Mouse (Mus musculus) hindbrain, embryonic 12.5 days (tissue): Measurements from ENCODE around the gene Pnpla7. TPM values are rescaled to one million over a fixed set of nuclear protein-coding genes. Genes with fewer than 3 reads are reported as not detected.
A peak's percentile ranks its signal among the peaks of the same experiment; 100 is the strongest.
"Not testable (repeated sequence)": the region's sequence is repeated elsewhere in the genome, so short reads cannot be mapped to it uniquely, and the experiment has no call there.

ENCODE experiments used
- ATAC-seq: fragments of 200-750 bp; cut with Nextera tagmentation; 2 replicates; pipeline ENCODE4 v1.8.0; 2017; ENCODE audit warnings: moderate TSS enrichment; ENCODE audit not compliant: low FRiP score
- H3K27ac ChIP-seq: fragments of 300-500 bp; sonication (generic); 2 replicates; pipeline ENCODE4 v1.5.1; 2016; ENCODE audit warnings: mild to moderate bottlenecking
- H3K27me3 ChIP-seq: fragments of 300-500 bp; sonication (generic); 2 replicates; pipeline ENCODE4 v1.6.1; 2016; ENCODE audit warnings: mild to moderate bottlenecking
- H3K36me3 ChIP-seq: fragments of 300-500 bp; sonication (generic); 2 replicates; pipeline ENCODE4 v1.6.1; 2016; ENCODE audit warnings: mild to moderate bottlenecking
- H3K4me1 ChIP-seq: fragments of 300-500 bp; sonication (generic); 2 replicates; pipeline ENCODE4 v1.6.1; 2016
- H3K4me2 ChIP-seq: fragments of 300-500 bp; sonication (generic); replicated peaks from 2 replicates; pipeline ENCODE4 v1.6.1; 2016; ENCODE audit warnings: mild to moderate bottlenecking
- H3K4me3 ChIP-seq: fragments of 300-500 bp; sonication (generic); 2 replicates; pipeline ENCODE4 v1.5.1; 2016; ENCODE audit warnings: mild to moderate bottlenecking
- H3K9ac ChIP-seq: fragments of 300-500 bp; sonication (generic); 2 replicates; pipeline ENCODE4 v1.6.1; 2016; ENCODE audit warnings: mild to moderate bottlenecking, moderate library complexity
- H3K9me3 ChIP-seq: fragments of 300-500 bp; sonication (generic); replicated peaks from 2 replicates; pipeline ENCODE4 v1.6.1; 2016; ENCODE audit warnings: mild to moderate bottlenecking
- WGBS: fragments of 180-500 bp; shearing (Covaris S2); methylation state at CpG from one replicate; pipeline ENCODE4 v1.1.7; 2016; 5-methylcytosine and 5-hydroxymethylcytosine counted together
- polyA plus RNA-seq: library from polyadenylated mRNA; unstranded; fragments of >200 nt; fragmentation: Nextera tagmentation; extraction: Ambion mirVana; gene quantifications from 2 replicates; pipeline ENCODE4 v1.2.1, GENCODE M21; 2016

Gene Pnpla7
- 3.8 and 5.0 TPM in 2 replicates for polyA plus RNA-seq

DNA sequence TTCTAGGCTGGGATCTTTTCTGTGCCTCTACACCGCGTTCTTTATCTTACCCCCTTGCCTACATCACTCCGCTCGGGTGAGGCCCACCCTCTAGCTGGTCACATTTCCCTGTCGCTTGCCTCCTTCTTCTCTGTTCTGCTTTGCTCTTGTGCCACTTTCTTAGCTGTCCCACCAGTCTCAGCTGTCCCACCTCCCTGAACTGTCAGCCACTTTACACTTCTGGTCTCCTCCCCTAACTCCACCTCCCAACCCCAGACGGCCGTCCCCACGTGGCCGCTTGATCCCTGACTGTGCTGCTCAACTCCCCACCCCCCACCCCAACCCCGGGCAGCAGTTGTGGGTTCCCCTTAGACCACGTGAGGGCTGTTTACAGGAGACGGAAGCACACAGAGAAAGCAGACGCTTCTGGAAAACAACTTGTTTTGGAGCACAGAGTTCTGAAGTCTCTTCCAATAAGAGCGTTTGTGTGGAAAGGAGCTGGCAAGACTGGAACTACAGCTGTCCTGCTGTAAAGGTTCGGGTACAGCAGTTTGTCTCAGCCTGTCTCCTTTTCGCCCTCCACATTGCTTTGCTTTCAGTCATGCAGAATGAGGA, at the start of gene Pnpla7:
Gene Pnpla7 (plus strand): TSS at position 330 of the 594 bp plus-strand sequence.
- Histone ChIP-seq H3K4me2 (peak within 1 kb of the TSS; percentile 93), H3K27me3 (no peaks in the 10 kb centered on the region), H3K4me3 (peak within 1 kb of the TSS; percentile 71), H3K36me3 (peaks cover 18% of the 10 kb centered on the region), H3K9me3 (no peaks in the 10 kb centered on the region), H3K9ac (peak within 1 kb of the TSS; percentile 69), H3K27ac (peak within 1 kb of the TSS; percentile 91), H3K4me1 (peaks cover 20% of the 10 kb centered on the region)
- under 1% methylated on average over 16 of the region's 16 CpGs for WGBS
- ATAC-seq = peak; percentile 18

GRCm38 (mm10) chr2:24926345-24926964, 49.4 kb upstream of the Pnpla7 start:
- Histone ChIP-seq H3K4me3 (no peak overlapping the region), H3K9me3 (no peaks in the 10 kb centered on the region)
- WGBS = 84% methylated on average over 9 of the region's 9 CpGs

DNA sequence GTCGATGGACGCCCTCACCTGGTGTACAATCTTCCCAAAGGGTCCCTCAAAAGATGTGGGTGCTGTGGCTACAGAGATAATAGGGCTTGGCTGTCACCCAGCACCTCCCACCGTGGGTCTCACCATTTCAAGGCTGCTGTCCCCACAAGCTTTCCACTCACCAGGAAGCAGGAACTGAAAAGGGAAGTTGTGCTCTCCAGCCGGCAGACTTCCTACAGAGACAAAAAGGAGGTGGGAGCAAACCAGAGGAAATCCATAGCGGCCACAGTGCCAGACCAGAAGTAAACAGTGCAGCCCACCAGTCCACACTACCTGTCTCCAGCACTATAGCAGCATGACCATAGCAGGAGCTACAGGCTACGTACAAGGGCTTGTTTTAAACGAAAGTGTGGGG, 48.9 kb upstream of the Pnpla7 start:
- Histone ChIP-seq H3K4me1 (no peaks in the 10 kb centered on the region), H3K27ac (no peak overlapping the region), H3K4me2 (no peak overlapping the region), H3K9ac (0 out of 2 replicates have a peak overlapping the region, but pooled peaks have one; percentile 13), H3K36me3 (peaks cover 3% of the 10 kb centered on the region; the same call in 1 of the 2 replicates), H3K4me3 (no peak overlapping the region), H3K9me3 (no peaks in the 10 kb centered on the region), H3K27me3 (no peaks in the 10 kb centered on the region)
- ATAC-seq = no peak
- 74% methylated on average over 7 of the region's 7 CpGs for WGBS

More at GRCm38 (mm10) chr2:24926345-24926964, 49.4 kb upstream of the Pnpla7 start:
- peaks cover 3% of the 10 kb centered on the region; the same call in 1 of the 2 replicates for H3K36me3 ChIP-seq
- no peaks in the 10 kb centered on the region for H3K4me1 ChIP-seq
- ATAC-seq = no peak
- no peak overlapping the region for H3K27ac ChIP-seq
- H3K9ac ChIP-seq = no peak overlapping the region
- H3K4me2 ChIP-seq = no peak overlapping the region
- H3K27me3 ChIP-seq = no peaks in the 10 kb centered on the region

DNA sequence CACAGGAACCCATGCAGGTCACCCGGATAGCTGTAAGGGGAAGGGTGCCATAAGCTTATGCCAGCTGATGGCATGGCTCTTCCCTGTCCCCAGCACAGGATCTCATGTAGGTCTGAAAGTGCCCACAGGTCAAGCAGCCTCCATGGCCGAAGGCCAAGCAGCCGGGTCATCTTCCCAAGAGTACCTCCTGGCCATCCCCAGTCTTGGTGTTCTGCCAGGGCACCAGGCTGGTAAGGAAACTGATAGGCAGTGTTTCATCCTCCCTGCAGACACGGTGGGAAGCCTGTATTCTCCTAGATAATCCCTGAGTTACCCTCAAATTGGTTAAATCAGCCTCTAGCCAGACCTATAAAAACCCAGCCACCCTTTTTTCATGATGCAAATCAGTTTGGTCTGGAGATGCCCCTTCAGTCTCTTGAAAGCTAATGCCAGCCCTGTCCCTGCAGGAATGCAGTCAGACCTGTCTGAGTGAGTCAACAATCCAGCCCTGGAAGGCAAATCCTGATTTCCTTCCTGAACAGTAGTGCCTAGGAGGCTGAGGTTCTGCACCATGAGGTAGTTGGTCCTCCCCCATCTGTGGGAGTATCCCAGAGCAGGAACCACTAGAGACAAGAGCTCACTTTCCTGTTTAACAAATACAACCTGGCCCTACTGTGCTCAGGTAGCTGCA, 47.9 kb upstream of the Pnpla7 start:
- Histone ChIP-seq H3K27me3 (no peaks in the 10 kb centered on the region), H3K4me1 (no peaks in the 10 kb centered on the region), H3K4me3 (no peak overlapping the region), H3K9me3 (no peaks in the 10 kb centered on the region), H3K9ac (no peak overlapping the region), H3K4me2 (no peak overlapping the region), H3K36me3 (peaks cover 3% of the 10 kb centered on the region; the same call in 1 of the 2 replicates), H3K27ac (no peak overlapping the region)
- no peak for ATAC-seq
- 67% methylated on average over 4 of the region's 4 CpGs for WGBS

DNA sequence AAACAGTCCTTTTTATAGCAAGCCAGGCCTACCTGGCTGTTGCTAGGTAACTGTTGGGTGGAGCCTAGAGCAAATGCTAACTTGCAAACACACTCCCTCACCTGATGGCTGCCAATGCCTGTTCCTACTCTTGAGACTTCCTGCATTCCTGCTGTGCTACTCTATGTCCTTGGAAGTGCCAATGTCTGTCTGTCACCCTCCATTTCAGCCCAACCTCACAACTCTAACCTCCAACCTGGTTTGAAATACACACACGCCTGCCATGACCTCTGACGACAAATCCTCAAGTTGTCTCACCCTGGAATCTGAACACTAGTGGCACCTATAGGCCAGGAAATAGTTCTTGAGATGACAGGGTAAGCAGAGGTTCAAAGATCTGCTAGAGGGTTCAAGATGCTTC, 46.7 kb upstream of the Pnpla7 start:
- no peak overlapping the region for H3K4me3 ChIP-seq
- H3K27ac ChIP-seq = no peak overlapping the region
- no peaks in the 10 kb centered on the region for H3K9me3 ChIP-seq
- WGBS = 68% methylated on average over 2 of the region's 2 CpGs
- peaks cover 3% of the 10 kb centered on the region; the same call in 1 of the 2 replicates for H3K36me3 ChIP-seq
- peaks cover 4% of the 10 kb centered on the region; the same call in 1 of the 2 replicates for H3K27me3 ChIP-seq
- H3K4me1 ChIP-seq = peaks cover under 1% of the 10 kb centered on the region
- ATAC-seq = no peak
- H3K9ac ChIP-seq = no peak overlapping the region
- H3K4me2 ChIP-seq = no peak overlapping the region

- H3K27me3 ChIP-seq = peaks cover 9% of the 10 kb centered on the region; the same call in 1 of the 2 replicates
- 88% methylated on average over 5 of the region's 5 CpGs for WGBS
- H3K9ac ChIP-seq = no peak overlapping the region
- peaks cover 5% of the 10 kb centered on the region for H3K4me1 ChIP-seq
- ATAC-seq = no peak
- H3K4me2 ChIP-seq = no peak overlapping the region
- H3K9me3 ChIP-seq = no peaks in the 10 kb centered on the region
- no peak overlapping the region for H3K4me3 ChIP-seq
- H3K27ac ChIP-seq = no peak overlapping the region
- H3K36me3 ChIP-seq = peaks cover 3% of the 10 kb centered on the region; the same call in 1 of the 2 replicates
These were observed 46.2 kb upstream of the Pnpla7 start for GRCm38 (mm10) chr2:24929593-24929992.

DNA sequence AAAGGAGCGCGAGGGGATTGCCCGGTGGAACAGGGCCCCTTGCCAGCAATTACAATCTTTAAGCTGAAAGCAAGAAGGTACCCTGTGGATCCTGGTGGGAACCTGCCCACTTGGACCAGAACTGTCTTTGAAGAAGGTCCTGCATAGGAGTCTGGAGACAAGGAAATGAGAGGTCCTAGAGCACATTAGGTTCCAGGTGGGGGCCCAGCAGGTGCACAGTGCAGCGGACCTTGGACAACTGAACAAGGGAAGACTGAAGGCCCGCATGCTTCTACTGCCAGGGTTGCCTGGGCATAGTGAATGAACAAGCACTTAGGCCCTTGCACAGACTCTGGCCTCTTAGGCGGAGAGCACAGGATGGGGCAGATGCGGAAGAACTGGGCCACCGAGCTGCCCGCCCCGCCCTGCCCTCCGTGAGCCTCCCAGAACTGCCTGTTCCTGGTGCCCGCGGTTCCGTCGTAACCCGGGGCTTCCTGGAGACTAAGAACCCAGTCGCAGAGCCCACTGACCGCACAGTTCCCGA, 41.3 kb upstream of the Pnpla7 start:
- peaks cover 14% of the 10 kb centered on the region for H3K4me1 ChIP-seq
- no peaks in the 10 kb centered on the region for H3K36me3 ChIP-seq
- peak overlapping the region; percentile 72 for H3K9ac ChIP-seq
- peak overlapping the region; percentile 94 for H3K4me2 ChIP-seq
- H3K9me3 ChIP-seq = no peaks in the 10 kb centered on the region
- peaks cover 16% of the 10 kb centered on the region for H3K27me3 ChIP-seq
- peak overlapping the region; percentile 57 for H3K4me3 ChIP-seq
- WGBS = 4% methylated on average over 19 of the region's 19 CpGs
- ATAC-seq = peak; percentile 44
- H3K27ac ChIP-seq = no peak overlapping the region

- peak; percentile 93 for ATAC-seq
These were observed 40.6 kb upstream of the Pnpla7 start, which contains the start of gene Arrdc1 for GRCm38 (mm10) chr2:24935057-24935796. TSS of gene Arrdc1 (minus strand) at chr2:24935252.

GRCm38 (mm10) chr2:24942092-24942491, 33.7 kb upstream of the Pnpla7 start:
- no peaks in the 10 kb centered on the region for H3K9me3 ChIP-seq
- H3K4me2 ChIP-seq = no peak overlapping the region
- WGBS = 75% methylated on average over 4 of the region's 4 CpGs
- no peak for ATAC-seq
- no peaks in the 10 kb centered on the region for H3K36me3 ChIP-seq
- no peak overlapping the region for H3K27ac ChIP-seq
- H3K4me1 ChIP-seq = no peaks in the 10 kb centered on the region
- H3K27me3 ChIP-seq = no peaks in the 10 kb centered on the region
- no peak overlapping the region for H3K4me3 ChIP-seq
- no peak overlapping the region for H3K9ac ChIP-seq

More at GRCm38 (mm10) chr2:24935057-24935796, 40.6 kb upstream of the Pnpla7 start, which contains the start of gene Arrdc1:
- H3K27ac ChIP-seq = no peak within 1 kb of the TSS
- peaks cover 16% of the 10 kb centered on the region for H3K27me3 ChIP-seq
- H3K4me3 ChIP-seq = peak within 1 kb of the TSS; percentile 57
- under 1% methylated on average over 48 of the region's 49 CpGs for WGBS
- H3K9ac ChIP-seq = peak within 1 kb of the TSS; percentile 72
- peak within 1 kb of the TSS; percentile 94 for H3K4me2 ChIP-seq
- H3K36me3 ChIP-seq = no peaks in the 10 kb centered on the region
- H3K4me1 ChIP-seq = peaks cover 14% of the 10 kb centered on the region
- no peaks in the 10 kb centered on the region for H3K9me3 ChIP-seq

DNA sequence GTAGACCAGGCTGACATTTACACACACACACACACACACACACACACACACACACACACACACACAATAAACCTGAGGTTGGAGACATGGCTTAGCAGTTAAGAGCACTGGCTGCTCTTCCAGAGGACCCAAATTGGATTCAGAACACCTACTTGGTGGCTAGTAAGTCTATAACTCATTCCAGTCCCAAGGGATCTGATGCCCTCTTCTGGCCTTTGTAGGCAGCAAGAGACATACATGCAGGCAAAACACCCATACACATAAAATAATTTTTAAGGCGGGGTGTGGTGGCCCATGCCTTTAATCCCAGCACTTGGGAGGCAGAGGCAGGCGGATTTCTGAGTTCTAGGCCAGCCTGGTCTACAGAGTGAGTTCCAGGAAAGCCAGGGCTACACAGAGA, 31.5 kb upstream of the Pnpla7 start:
- not testable (repeated sequence) for H3K27me3 ChIP-seq, H3K4me2 ChIP-seq, H3K9me3 ChIP-seq, H3K9ac ChIP-seq, H3K27ac ChIP-seq, ATAC-seq, H3K36me3 ChIP-seq, H3K4me1 ChIP-seq, H3K4me3 ChIP-seq
- 48% methylated on average over 2 of the region's 2 CpGs for WGBS

- peak; percentile 99 for ATAC-seq
- Histone ChIP-seq H3K4me1 (peaks cover 16% of the 10 kb centered on the region), H3K4me2 (peak within 1 kb of the TSS; percentile 97), H3K36me3 (peaks cover 29% of the 10 kb centered on the region), H3K9ac (peak within 1 kb of the TSS; percentile 80), H3K27me3 (no peaks in the 10 kb centered on the region), H3K27ac (peak within 1 kb of the TSS; percentile 64), H3K4me3 (peak within 1 kb of the TSS; percentile 86), H3K9me3 (no peaks in the 10 kb centered on the region)
- under 1% methylated on average over 107 of the region's 108 CpGs for WGBS
These were observed 26.2 kb upstream of the Pnpla7 start, which contains the start of gene Zmynd19 for GRCm38 (mm10) chr2:24949421-24950188. TSS of gene Zmynd19 (plus strand) at chr2:24949792.
